Mouse (Mus musculus) embryonic fibroblast, embryonic 13.5 days (primary cell): ENCODE data around the gene Cntnap5b.

ENCODE experiments used
- CTCF ChIP-seq: IDR thresholded peaks from 2 replicates; pipeline ENCODE4 v1.5.1; 2011; ENCODE audit warnings: mild to moderate bottlenecking, control low read depth, low read length, moderate library complexity, borderline replicate concordance; ENCODE audit not compliant: insufficient read depth
- POLR2A ChIP-seq: IDR thresholded peaks from 2 replicates; pipeline ENCODE4 v1.6.1; 2011; ENCODE audit warnings: low read depth, mild to moderate bottlenecking, control low read depth, low read length, moderate library complexity

DNA sequence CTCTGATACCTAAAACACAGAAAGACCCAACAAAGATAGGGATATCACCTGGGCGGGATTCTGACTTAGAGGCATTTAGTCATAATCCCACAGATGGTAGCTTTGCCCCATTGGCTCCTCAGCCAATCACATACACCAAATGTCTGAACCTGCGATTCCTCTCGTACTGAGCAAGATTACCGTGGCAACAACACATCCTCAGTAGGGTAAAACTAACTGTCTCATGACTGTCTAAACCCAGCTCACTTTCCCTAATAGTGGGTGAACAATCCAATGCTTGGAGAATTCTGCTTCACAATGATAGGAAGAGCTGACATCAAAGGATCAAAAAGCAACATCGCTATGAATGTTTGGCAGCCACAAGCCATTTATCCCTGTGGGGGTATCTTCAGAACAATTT lies 407.5 kb downstream of the Cntnap5b start:
- TF ChIP-seq POLR2A = no peak
- no peak for TF ChIP-seq CTCF
